In the genomic region with DNA sequence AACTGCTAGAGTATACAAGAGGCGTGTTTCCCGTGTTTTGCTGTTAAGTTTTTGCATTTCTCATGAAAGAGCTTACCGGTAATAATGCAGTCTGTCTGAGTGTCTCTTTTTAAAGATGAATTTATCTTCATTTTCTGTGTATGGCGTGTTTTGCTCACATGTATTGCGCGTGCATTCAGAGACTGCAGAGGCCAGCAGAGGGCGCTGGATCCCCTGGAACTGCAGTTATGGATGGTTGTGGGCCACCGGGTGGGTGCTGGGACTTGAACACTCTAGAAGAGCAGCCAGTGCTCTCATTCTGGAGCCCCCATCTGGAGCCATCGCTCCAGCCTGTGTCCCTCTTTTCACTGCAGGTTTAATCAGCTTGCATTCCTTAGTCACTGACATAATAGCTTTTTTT, we compare ENCODE assay signal across 16 mouse cellular contexts. TPM values are rescaled to one million over a fixed set of nuclear protein-coding genes. Genes with fewer than 3 reads are reported as not detected.
DNase-seq lines count a peak whose midpoint lies in the region; ATAC-seq and TF ChIP-seq lines count a peak whose summit lies in the region.
"Had no signal": no experiment of that assay in that cellular context is flagged by ENCODE, and none has a peak within 500 bp of the region (broad histone marks: within the 10 kb centered on the region; RNA-seq: fewer than 3 reads in every experiment).

No protein-coding gene starts in this region.

- DNase-seq in heart, adult 11 months: peak; percentile 87
- DNase-seq in liver, postnatal 0 days: no peak
- DNase-seq in liver, embryonic 11.5 days (ENCODE audit: low spot score): no peak
- DNase-seq in CH12.LX (ENCODE audit: extremely low read depth): peak; percentile 2
- DNase-seq in frontal cortex, postnatal 10 days (ENCODE audit: low spot score in 2 of 2): no peak
- DNase-seq: adrenal gland, postnatal 14 days; B cell, adult 2 months; cerebellum, postnatal 14 days; gastrocnemius, postnatal 36 days; kidney, postnatal 25 days; left cerebral cortex, postnatal 4 days; spleen, adult 18-20 months had no signal

- H3K79me2 ChIP-seq in CH12.LX (replicated peaks; ENCODE audit: control insufficient read depth, extremely low read depth, insufficient read depth, poor library complexity, severe bottlenecking): no peaks in the 10 kb centered on the region

- no peak for TF ChIP-seq POLR2A in CH12.LX (IDR thresholded peaks at IDR 0.05; ENCODE audit: low read depth, low read length)
- TF ChIP-seq POLR2A in bone marrow, adult 2 months (IDR thresholded peaks at IDR 0.05; ENCODE audit: borderline replicate concordance, control insufficient read depth, low read depth, low read length): no peak

- dilution Hi-C loops in CH12.LX (cut with MboI; ENCODE audit: extremely low pct_ligation_motif_present, extremely low pct_unique_long_range_greater_than_20kb, low sequenced_read_pairs): no loop called here

- H3K9ac ChIP-seq in heart, embryonic 12.5 days: no peak overlapping the region
- H3K9ac ChIP-seq in liver, postnatal 0 days (replicated peaks): no peak overlapping the region
- no peak overlapping the region for H3K9ac ChIP-seq in liver, embryonic 11.5 days (ENCODE audit: low read depth, low read length)
- no peak overlapping the region for H3K9ac ChIP-seq in CH12.LX (ENCODE audit: insufficient read depth, low read depth)
- H3K9ac ChIP-seq: neural tube, embryonic 15.5 days had no signal

- H3K4me2 ChIP-seq in heart, embryonic 12.5 days: no peak overlapping the region
- H3K4me2 ChIP-seq in liver, postnatal 0 days (ENCODE audit: low read depth, low read length): no peak overlapping the region
- no peak overlapping the region for H3K4me2 ChIP-seq in liver, embryonic 11.5 days
- H3K4me2 ChIP-seq in CH12.LX (ENCODE audit: insufficient read depth, low read depth, poor library complexity, severe bottlenecking): no peak overlapping the region
- H3K4me2 ChIP-seq: neural tube, embryonic 15.5 days had no signal

- ATAC-seq in heart, embryonic 12.5 days (ENCODE audit: insufficient number of reproducible peaks, low FRiP score): no peak
- no peak for ATAC-seq in liver, postnatal 0 days
- no peak for ATAC-seq in liver, embryonic 11.5 days (replicated peaks; ENCODE audit: low FRiP score)
- no peak for ATAC-seq in megakaryocyte, adult 5-6 weeks (ENCODE audit: poor library complexity, severe bottlenecking)

- 0 out of 2 replicates have a peak, but pooled peaks cover 3% of the 10 kb centered on the region for H3K36me3 ChIP-seq in heart, embryonic 12.5 days
- no peaks in the 10 kb centered on the region for H3K36me3 ChIP-seq in liver, postnatal 0 days (replicated peaks; ENCODE audit: insufficient read depth, low read length)
- no peaks in the 10 kb centered on the region; the same call in 1 of the 2 replicates for H3K36me3 ChIP-seq in liver, embryonic 11.5 days (ENCODE audit: control insufficient read depth, insufficient read depth, low read length)
- H3K36me3 ChIP-seq in CH12.LX (replicated peaks in 1 of 2; ENCODE audit: control insufficient read depth in 1 of 2, insufficient read depth in 1 of 2, low read length in 1 of 2): no peaks in the 10 kb centered on the region

- H3K27me3 ChIP-seq in heart, embryonic 12.5 days (replicated peaks): no peaks in the 10 kb centered on the region
- H3K27me3 ChIP-seq in liver, postnatal 0 days (ENCODE audit: insufficient read depth, low read length): no peaks in the 10 kb centered on the region
- no peaks in the 10 kb centered on the region for H3K27me3 ChIP-seq in liver, embryonic 11.5 days (replicated peaks; ENCODE audit: control insufficient read depth, insufficient read depth, low read length)
- H3K27me3 ChIP-seq in CH12.LX (replicated peaks): peaks cover 72% of the 10 kb centered on the region
- H3K27me3 ChIP-seq: neural tube, embryonic 15.5 days had no signal

- TF ChIP-seq RAD21 in CH12.LX (IDR thresholded peaks at IDR 0.05; ENCODE audit: low read depth, low read length): no peak

- 0 out of 2 replicates have a peak, but pooled peaks cover 2% of the 10 kb centered on the region for H3K9me3 ChIP-seq in heart, embryonic 12.5 days (replicated peaks)
- H3K9me3 ChIP-seq in liver, postnatal 0 days (ENCODE audit: low read length): no peaks in the 10 kb centered on the region
- no peaks in the 10 kb centered on the region; the same call in 1 of the 2 replicates for H3K9me3 ChIP-seq in liver, embryonic 11.5 days (ENCODE audit: control insufficient read depth, low read length)
- H3K9me3 ChIP-seq in CH12.LX (replicated peaks; ENCODE audit: low read length): peaks cover 3% of the 10 kb centered on the region
- H3K9me3 ChIP-seq: neural tube, embryonic 15.5 days had no signal

- TF ChIP-seq CTCF in liver, postnatal 0 days (IDR thresholded peaks at IDR 0.05; ENCODE audit: low read depth): peak; percentile 55
- no peak; a peak in 1 of 4 replicates for TF ChIP-seq CTCF in CH12.LX (conservative IDR thresholded peaks at IDR 0.05 in 1 of 2, IDR thresholded peaks at IDR 0.05 in 1 of 2; ENCODE audit: low read depth in 2 of 2, low read length in 2 of 2)
- peak; percentile 31; the same call in 1 of the 2 replicates for TF ChIP-seq CTCF in bone marrow, adult 2 months (IDR thresholded peaks at IDR 0.05; ENCODE audit: control insufficient read depth, insufficient read depth, low read length)

- WGBS in heart, embryonic 12.5 days: 86% methylated on average over 9 of the region's 9 CpGs
- 86% methylated on average over 9 of the region's 9 CpGs for WGBS in liver, postnatal 0 days (ENCODE audit: insufficient replicate concordance)
- 88% methylated on average over 9 of the region's 9 CpGs for WGBS in liver, embryonic 11.5 days
- WGBS in bone marrow, adult 2 months: 94% methylated on average over 9 of the region's 9 CpGs

- in situ Hi-C loops in CH12.LX (cut with MboI; ENCODE audit: low pct_ligation_motif_present, low pct_unique_long_range_greater_than_20kb, low sequenced_read_pairs): loop anchor here (25.0 kb wide), 1 partner anchor 263 kb away; no protein-coding TSS in a partner anchor

- TF ChIP-seq EP300 in liver, postnatal 0 days (IDR thresholded peaks at IDR 0.05; ENCODE audit: low read depth): no peak
- no peak for TF ChIP-seq EP300 in CH12.LX (IDR thresholded peaks at IDR 0.05; ENCODE audit: low read length)

- no peak overlapping the region for H3K4me3 ChIP-seq in heart, embryonic 12.5 days
- H3K4me3 ChIP-seq in liver, postnatal 0 days (ENCODE audit: low read depth, low read length): no peak overlapping the region
- H3K4me3 ChIP-seq in liver, embryonic 11.5 days (ENCODE audit: low read depth, low read length): no peak overlapping the region
- H3K4me3 ChIP-seq in CH12.LX (replicated peaks in 1 of 3; ENCODE audit: low read depth in 2 of 3, low read length in 2 of 3, poor library complexity in 1 of 3): no peak overlapping the region
- no peak overlapping the region for H3K4me3 ChIP-seq in bone marrow, adult 2 months (replicated peaks; ENCODE audit: control insufficient read depth, low read depth, low read length)
- H3K4me3 ChIP-seq: neural tube, embryonic 15.5 days had no signal

- H3K4me1 ChIP-seq in heart, embryonic 12.5 days (replicated peaks): no peaks in the 10 kb centered on the region
- no peaks in the 10 kb centered on the region for H3K4me1 ChIP-seq in liver, postnatal 0 days (ENCODE audit: insufficient read depth)
- H3K4me1 ChIP-seq in liver, embryonic 11.5 days (replicated peaks; ENCODE audit: control insufficient read depth, insufficient read depth, low read length): 0 out of 2 replicates have a peak, but pooled peaks cover 2% of the 10 kb centered on the region
- H3K4me1 ChIP-seq in CH12.LX (ENCODE audit: control insufficient read depth in 1 of 2, insufficient read depth in 2 of 2): no peaks in the 10 kb centered on the region
- H3K4me1 ChIP-seq in bone marrow, adult 2 months (ENCODE audit: control insufficient read depth, insufficient read depth, low read length): no peaks in the 10 kb centered on the region
- H3K4me1 ChIP-seq: neural tube, embryonic 15.5 days had no signal

- H3K27ac ChIP-seq in heart, embryonic 12.5 days (ENCODE audit: poor library complexity, severe bottlenecking): no peak overlapping the region
- H3K27ac ChIP-seq in liver, postnatal 0 days (ENCODE audit: low read depth): no peak overlapping the region
- H3K27ac ChIP-seq in liver, embryonic 11.5 days (ENCODE audit: low read depth, low read length): no peak overlapping the region
- H3K27ac ChIP-seq in CH12.LX (ENCODE audit: insufficient read depth, low read depth): no peak overlapping the region
- H3K27ac ChIP-seq in bone marrow, adult 2 months (ENCODE audit: control insufficient read depth, insufficient read depth, low read depth, low read length, poor library complexity): no peak overlapping the region
- H3K27ac ChIP-seq: neural tube, embryonic 15.5 days had no signal

TF ChIP-seq in CH12.LX, 34 proteins besides CTCF, POLR2A, EP300 and RAD21:
- TF ChIP-seq ELF1 (IDR thresholded peaks at IDR 0.05; ENCODE audit: low read depth, low read length) (no peak), SIN3A (IDR thresholded peaks at IDR 0.05; ENCODE audit: low read length) (no peak), CHD2 (IDR thresholded peaks at IDR 0.05; ENCODE audit: low read length) (no peak), SMC3 (IDR thresholded peaks at IDR 0.05; ENCODE audit: low read depth, low read length) (no peak), JUN (IDR thresholded peaks at IDR 0.05; ENCODE audit: insufficient read depth, low read depth, low read length) (no peak), ETS1 (conservative IDR thresholded peaks at IDR 0.05; ENCODE audit: low read depth, low read length) (no peak)

RNA-seq across cellular contexts. Expression of a gene that starts 46.1 kb away (rescaled TPM):
- polyA plus RNA-seq in heart, embryonic 12.5 days (2016; fragmentation: Nextera tagmentation; extraction: Ambion mirVana): 6.3 and 7.8 TPM in 2 replicates
- 1.0 and 1.7 TPM in 2 replicates for polyA plus RNA-seq in liver, postnatal 0 days (2015; fragmentation: Nextera tagmentation; extraction: Ambion mirVana)
- polyA plus RNA-seq in liver, embryonic 11.5 days (2014; fragmentation: Nextera tagmentation; extraction: Ambion mirVana): 5.6 and 6.9 TPM in 2 replicates
- total RNA-seq in CH12.LX (2012; rRNA removed) (not detected in 2 replicates), CH12.LX (2014; rRNA removed) (not detected in 2 replicates)
- polyA plus RNA-seq in CH12.LX (2012; ENCODE audit: insufficient read length, low read depth): not detected in 2 replicates
- polyA plus RNA-seq in bone marrow, adult 2 months (2011; ENCODE audit: insufficient read depth, insufficient read length, low replicate concordance, missing spikeins): 0.68 and 3.0 TPM in 2 replicates
- total RNA-seq in megakaryocyte, adult 5-6 weeks (2015): 0.27 and 0.54 TPM in 2 replicates
- total RNA-seq in megakaryocyte, adult 5-6 weeks (2017): 0.26 and 1.1 TPM in 2 replicates

Comparison
In these comparisons a context has a peak if more than half of its experiments do, and no peak if none do; other contexts are left out.
1. DNase-seq: peak in heart, adult 11 months (single experiment) and CH12.LX (single experiment); none in liver, postnatal 0 days (single experiment), liver, embryonic 11.5 days (single experiment) and frontal cortex, postnatal 10 days (0 of 2).
2. CTCF ChIP-seq: peak in liver, postnatal 0 days (single experiment) and bone marrow, adult 2 months (single experiment); none in CH12.LX (0 of 2).